Mouse (Mus musculus) limb, embryonic 11.5 days (tissue): ENCODE data around the gene Nanos2. TPM values are rescaled to one million over a fixed set of nuclear protein-coding genes. Genes with fewer than 3 reads are reported as not detected.
A peak's percentile ranks its signal among the peaks of the same experiment; 100 is the strongest.

Source experiments
- ATAC-seq: fragments of 200-750 bp; cut with Nextera tagmentation; 2 replicates; pipeline ENCODE4 v1.8.0; 2017; ENCODE audit warnings: low read depth; ENCODE audit not compliant: insufficient number of reproducible peaks, low FRiP score, low TSS enrichment
- DNase-seq: peaks from one replicate; pipeline ENCODE4 v3.0.0-alpha.2; 2015; ENCODE audit warnings: low spot score
- H3K27ac ChIP-seq: fragments of 300-500 bp; sonication (generic); replicated peaks from 2 replicates; pipeline ENCODE4 v1.5.1; 2014; ENCODE audit warnings: low read depth, mild to moderate bottlenecking, low read length
- H3K27me3 ChIP-seq: fragments of 300-500 bp; sonication (generic); 2 replicates; pipeline ENCODE4 v1.6.1; 2014; ENCODE audit warnings: mild to moderate bottlenecking, low read length, mixed read lengths; ENCODE audit not compliant: control insufficient read depth, insufficient read depth
- H3K36me3 ChIP-seq: fragments of 300-500 bp; sonication (generic); 2 replicates; pipeline ENCODE4 v1.6.1; 2014; ENCODE audit warnings: mild to moderate bottlenecking, low read length, moderate library complexity, mixed read lengths; ENCODE audit not compliant: control insufficient read depth, insufficient read depth
- H3K4me1 ChIP-seq: fragments of 300-500 bp; sonication (generic); 2 replicates; pipeline ENCODE4 v1.6.1; 2014; ENCODE audit warnings: low read length, mixed read lengths; ENCODE audit not compliant: control insufficient read depth, insufficient read depth
- H3K4me2 ChIP-seq: fragments of 300-500 bp; sonication (generic); 2 replicates; pipeline ENCODE4 v1.6.1; 2014; ENCODE audit warnings: low read depth, mild to moderate bottlenecking, moderate library complexity; ENCODE audit not compliant: severe bottlenecking
- H3K4me3 ChIP-seq: fragments of 300-500 bp; sonication (generic); 2 replicates; pipeline ENCODE4 v1.5.1; 2014; ENCODE audit warnings: low read depth, low read length
- H3K9ac ChIP-seq: fragments of 300-500 bp; sonication (generic); 2 replicates; pipeline ENCODE4 v1.6.1; 2014; ENCODE audit warnings: mild to moderate bottlenecking, low read length
- H3K9me3 ChIP-seq: fragments of 300-500 bp; sonication (generic); 2 replicates; pipeline ENCODE4 v1.6.1; 2016; ENCODE audit warnings: low read length; ENCODE audit not compliant: control insufficient read depth
- WGBS: fragments of 180-500 bp; shearing (Covaris S2); extraction: QIAGEN DNeasy Blood & Tissue Kit; methylation state at CpG from one replicate; pipeline ENCODE4 v1.1.7; 2014; 5-methylcytosine and 5-hydroxymethylcytosine counted together
- polyA plus RNA-seq: library from polyadenylated mRNA; unstranded; fragments of >200 nt; fragmentation: Nextera tagmentation; extraction: Ambion mirVana; gene quantifications from 2 replicates; pipeline ENCODE4 v1.2.1, GENCODE M21; 2014

The Nanos2 gene
- polyA plus RNA-seq, 1 experiment from 2014 or later = not detected

GRCm38 (mm10) chr7:18958384-18958766, 28.8 kb upstream of the Nanos2 start:
- WGBS = 0% methylated on average over 19 of the region's 21 CpGs
- H3K9ac ChIP-seq = no peak overlapping the region
- no peak overlapping the region for H3K27ac ChIP-seq
- peak overlapping the region; percentile 95 for H3K4me2 ChIP-seq
- peak; percentile 26; the same call in 1 of the 2 replicates for ATAC-seq
- peaks cover 4% of the 10 kb centered on the region; the same call in 1 of the 2 replicates for H3K4me1 ChIP-seq
- peak; percentile 43 for DNase-seq
- no peaks in the 10 kb centered on the region for H3K9me3 ChIP-seq
- peak overlapping the region; percentile 35 for H3K4me3 ChIP-seq
- peaks cover 79% of the 10 kb centered on the region for H3K27me3 ChIP-seq
- no peaks in the 10 kb centered on the region for H3K36me3 ChIP-seq

DNA sequence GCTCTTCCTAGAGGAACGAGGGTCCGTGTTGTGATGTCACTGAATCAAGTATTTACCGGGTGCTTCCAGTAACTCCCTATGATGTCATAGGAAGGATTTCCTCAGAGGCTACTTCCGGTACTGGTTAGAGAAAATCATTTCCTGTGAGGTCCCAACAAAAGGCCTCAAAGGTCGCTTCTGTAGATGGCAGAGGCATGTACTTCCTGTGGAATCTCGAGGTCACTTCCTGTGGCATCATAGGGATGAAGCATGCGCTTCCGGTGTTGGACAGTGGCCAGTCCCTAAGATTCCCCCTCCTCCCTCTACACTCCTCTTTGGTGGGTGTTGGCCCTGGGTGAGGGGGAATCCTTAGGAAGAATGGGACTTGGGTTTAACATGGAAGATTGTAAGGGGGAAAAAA, 27.8 kb upstream of the Nanos2 start:
- Histone ChIP-seq H3K9ac (no peak overlapping the region), H3K4me2 (no peak overlapping the region), H3K27ac (no peak overlapping the region), H3K27me3 (peaks cover 90% of the 10 kb centered on the region), H3K9me3 (no peaks in the 10 kb centered on the region), H3K4me3 (no peak overlapping the region), H3K4me1 (peaks cover 4% of the 10 kb centered on the region; the same call in 1 of the 2 replicates), H3K36me3 (no peaks in the 10 kb centered on the region)
- ATAC-seq (no peak), DNase-seq (no peak)
- 59% methylated on average over 8 of the region's 8 CpGs for WGBS

DNA sequence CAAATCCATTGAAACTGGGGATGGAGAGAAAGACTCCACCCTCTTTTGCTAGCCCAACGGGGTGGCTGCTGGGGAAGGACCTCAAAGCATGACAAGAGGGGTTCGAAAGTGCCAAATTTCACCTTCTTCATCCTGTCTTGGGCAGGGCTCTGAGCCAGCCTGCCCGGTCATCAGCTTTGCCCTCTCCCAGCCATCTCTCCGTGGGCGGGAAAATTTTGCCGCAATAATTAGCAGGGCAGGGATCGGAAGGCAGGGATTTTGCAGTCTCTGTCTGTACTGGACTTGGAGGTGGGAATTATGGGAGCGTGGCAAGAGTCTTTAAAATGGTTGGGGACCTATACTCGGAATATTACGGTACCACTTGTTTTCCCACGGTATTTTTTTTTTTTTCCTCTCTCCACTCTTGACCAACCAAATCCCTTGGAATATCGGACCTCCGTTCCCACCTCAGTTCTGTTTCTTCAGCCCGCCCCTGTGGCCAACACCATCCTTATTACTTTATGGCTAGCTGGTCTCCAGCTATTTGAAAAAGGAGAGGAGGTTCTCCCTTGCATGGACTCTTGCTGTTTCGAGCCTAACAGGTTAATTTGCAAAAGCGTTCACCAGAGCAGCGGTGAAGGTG, 24.9 kb upstream of the Nanos2 start:
- DNase-seq (no peak), ATAC-seq (no peak)
- H3K36me3 ChIP-seq = no peaks in the 10 kb centered on the region
- H3K4me2 ChIP-seq = no peak overlapping the region; the same call in 1 of the 2 replicates
- H3K4me1 ChIP-seq = peaks cover 4% of the 10 kb centered on the region; the same call in 1 of the 2 replicates
- 1% methylated on average over 17 of the region's 17 CpGs for WGBS
- H3K4me3 ChIP-seq = peak overlapping the region; percentile 5; the same call in 1 of the 2 replicates
- H3K27ac ChIP-seq = no peak overlapping the region
- H3K9me3 ChIP-seq = no peaks in the 10 kb centered on the region
- H3K9ac ChIP-seq = no peak overlapping the region
- H3K27me3 ChIP-seq = peaks cover 82% of the 10 kb centered on the region

DNA sequence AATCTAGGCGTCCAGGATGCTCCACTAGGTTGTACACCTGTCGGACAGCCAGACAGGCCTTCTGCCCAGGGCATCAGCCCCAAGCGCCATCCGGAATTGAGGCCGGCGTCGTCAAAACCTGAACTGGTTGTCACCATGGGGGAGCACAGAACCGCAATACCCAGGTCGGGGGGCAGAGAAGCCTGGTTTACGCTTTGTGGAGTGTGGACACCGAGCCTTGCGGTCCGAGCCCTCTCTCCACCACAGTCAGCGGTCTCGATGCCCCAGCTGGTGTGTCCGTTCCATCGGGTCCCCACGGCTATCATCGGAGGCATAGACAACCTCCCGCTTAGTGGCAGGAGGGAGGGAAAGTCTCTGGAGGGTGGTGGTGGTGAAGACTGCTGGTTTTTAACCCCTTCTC, 24.4 kb upstream of the Nanos2 start:
- Histone ChIP-seq H3K9ac (no peak overlapping the region), H3K27ac (no peak overlapping the region), H3K27me3 (peaks cover 77% of the 10 kb centered on the region), H3K4me1 (no peaks in the 10 kb centered on the region; the same call in 1 of the 2 replicates), H3K9me3 (no peaks in the 10 kb centered on the region), H3K4me2 (no peak overlapping the region; the same call in 1 of the 2 replicates), H3K4me3 (peak overlapping the region; percentile 5; the same call in 1 of the 2 replicates), H3K36me3 (no peaks in the 10 kb centered on the region)
- DNase-seq (no peak), ATAC-seq (no peak)
- WGBS = under 1% methylated on average over 20 of the region's 20 CpGs

GRCm38 (mm10) chr7:18963294-18963843, 23.8 kb upstream of the Nanos2 start:
- Histone ChIP-seq H3K36me3 (no peaks in the 10 kb centered on the region), H3K27ac (no peak overlapping the region), H3K4me2 (no peak overlapping the region; the same call in 1 of the 2 replicates), H3K4me1 (no peaks in the 10 kb centered on the region), H3K9ac (no peak overlapping the region), H3K4me3 (no peak overlapping the region), H3K9me3 (no peaks in the 10 kb centered on the region), H3K27me3 (peaks cover 71% of the 10 kb centered on the region)
- under 1% methylated on average over 19 of the region's 19 CpGs for WGBS
- ATAC-seq (no peak), DNase-seq (no peak)

- Histone ChIP-seq H3K4me2 (no peak overlapping the region), H3K4me1 (no peaks in the 10 kb centered on the region), H3K9me3 (no peaks in the 10 kb centered on the region), H3K36me3 (no peaks in the 10 kb centered on the region), H3K9ac (no peak overlapping the region), H3K4me3 (no peak overlapping the region), H3K27me3 (peaks cover 58% of the 10 kb centered on the region), H3K27ac (no peak overlapping the region)
- ATAC-seq (no peak), DNase-seq (no peak)
- WGBS = 82% methylated on average over 5 of the region's 5 CpGs
Measured at GRCm38 (mm10) chr7:18965312-18965711, 21.9 kb upstream of the Nanos2 start.

DNA sequence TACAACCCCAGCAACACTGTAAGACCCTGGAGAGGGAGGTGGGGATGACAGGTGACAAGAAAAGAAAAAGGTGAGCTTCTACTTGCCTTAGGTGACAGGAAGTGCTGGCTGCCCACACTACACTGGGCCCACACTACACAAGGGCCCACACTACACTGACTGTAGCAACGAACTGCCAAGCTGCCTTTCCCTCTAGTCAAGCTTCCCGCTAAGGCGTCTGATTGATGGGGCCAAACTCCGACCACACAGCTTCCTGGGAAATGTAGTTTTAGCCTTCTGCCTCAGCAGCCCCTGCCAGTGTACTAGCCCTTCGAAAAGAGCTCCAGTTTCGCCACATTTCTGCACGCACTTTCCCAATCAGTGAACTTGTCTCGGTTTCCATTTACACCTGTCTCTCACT, 19.6 kb upstream of the Nanos2 start:
- DNase-seq (no peak), ATAC-seq (no peak)
- Histone ChIP-seq H3K4me1 (no peaks in the 10 kb centered on the region), H3K9me3 (no peaks in the 10 kb centered on the region), H3K27me3 (peaks cover 35% of the 10 kb centered on the region), H3K9ac (no peak overlapping the region), H3K4me2 (no peak overlapping the region), H3K36me3 (no peaks in the 10 kb centered on the region), H3K27ac (no peak overlapping the region), H3K4me3 (no peak overlapping the region)
- 8% methylated on average over 8 of the region's 8 CpGs for WGBS

GRCm38 (mm10) chr7:18970956-18971355, 16.2 kb upstream of the Nanos2 start:
- DNase-seq (no peak), ATAC-seq (no peak)
- Histone ChIP-seq H3K4me1 (no peaks in the 10 kb centered on the region), H3K4me2 (no peak overlapping the region), H3K9ac (no peak overlapping the region), H3K4me3 (no peak overlapping the region), H3K36me3 (no peaks in the 10 kb centered on the region), H3K9me3 (no peaks in the 10 kb centered on the region), H3K27ac (no peak overlapping the region), H3K27me3 (peaks cover 4% of the 10 kb centered on the region)
- WGBS = 85% methylated on average over 3 of the region's 3 CpGs
